8 mouse cellular contexts compared by ENCODE assay signal in genomic region chr16:90629976-90630375, GRCm38 (mm10).
DNase-seq lines count a peak whose midpoint lies in the region; ATAC-seq lines count a peak whose summit lies in the region.

No protein-coding gene starts in this region.

- H3K27me3 ChIP-seq in kidney, embryonic 15.5 days = no peaks in the 10 kb centered on the region
- H3K27me3 ChIP-seq in embryonic facial prominence, embryonic 12.5 days = no peaks in the 10 kb centered on the region
- no peaks in the 10 kb centered on the region for H3K27me3 ChIP-seq in limb, embryonic 13.5 days

- no peak; the same call in none of the 2 replicates for ATAC-seq in kidney, embryonic 15.5 days (replicated peaks; ENCODE audit: low FRiP score)
- ATAC-seq in embryonic facial prominence, embryonic 12.5 days (ENCODE audit: insufficient number of reproducible peaks, insufficient read depth, low FRiP score, low TSS enrichment) = 0 out of 2 replicates have a peak, but pooled peaks have one; percentile 7
- no peak for ATAC-seq in limb, embryonic 13.5 days (ENCODE audit: low FRiP score, low read depth)
- ATAC-seq in granulocyte monocyte progenitor cell, adult 5-6 weeks (replicated peaks; ENCODE audit: poor library complexity, severe bottlenecking) = no peak
- no peak for ATAC-seq in monocyte, adult 5-6 weeks (replicated peaks; ENCODE audit: insufficient number of reproducible peaks, low FRiP score, low TSS enrichment, poor library complexity, severe bottlenecking)

- no peaks in the 10 kb centered on the region for H3K9me3 ChIP-seq in kidney, embryonic 15.5 days (replicated peaks)
- H3K9me3 ChIP-seq in embryonic facial prominence, embryonic 12.5 days = no peaks in the 10 kb centered on the region
- H3K9me3 ChIP-seq in limb, embryonic 13.5 days = 0 out of 2 replicates have a peak, but pooled peaks cover 6% of the 10 kb centered on the region

- no peak for DNase-seq in kidney, adult 18-20 months
- DNase-seq in cerebellum, adult 11-12 months = peak; percentile 54
- no peak for DNase-seq in right cerebral cortex, postnatal 10 days (ENCODE audit: low spot score in 2 of 2)

- no peak overlapping the region for H3K4me3 ChIP-seq in kidney, embryonic 15.5 days (replicated peaks)
- no peak overlapping the region for H3K4me3 ChIP-seq in embryonic facial prominence, embryonic 12.5 days
- H3K4me3 ChIP-seq in limb, embryonic 13.5 days = no peak overlapping the region

- H3K9ac ChIP-seq in kidney, embryonic 15.5 days = no peak overlapping the region
- no peak overlapping the region for H3K9ac ChIP-seq in embryonic facial prominence, embryonic 12.5 days
- peak overlapping the region; percentile 39 for H3K9ac ChIP-seq in limb, embryonic 13.5 days

- whole genome bisulfite sequencing in kidney, embryonic 15.5 days = 33% methylated on average over 6 of the region's 6 CpGs
- 11% methylated on average over 6 of the region's 6 CpGs for whole genome bisulfite sequencing in embryonic facial prominence, embryonic 12.5 days
- WGBS in limb, embryonic 13.5 days = 22% methylated on average over 6 of the region's 6 CpGs

- H3K27ac ChIP-seq in kidney, embryonic 15.5 days = peak overlapping the region; percentile 92
- H3K27ac ChIP-seq in embryonic facial prominence, embryonic 12.5 days = peak overlapping the region; percentile 97
- peak overlapping the region; percentile 95 for H3K27ac ChIP-seq in limb, embryonic 13.5 days

- H3K4me1 ChIP-seq in kidney, embryonic 15.5 days = peaks cover 38% of the 10 kb centered on the region
- H3K4me1 ChIP-seq in embryonic facial prominence, embryonic 12.5 days = peaks cover 35% of the 10 kb centered on the region
- H3K4me1 ChIP-seq in limb, embryonic 13.5 days = peaks cover 47% of the 10 kb centered on the region

- H3K36me3 ChIP-seq in kidney, embryonic 15.5 days = no peaks in the 10 kb centered on the region
- H3K36me3 ChIP-seq in embryonic facial prominence, embryonic 12.5 days = no peaks in the 10 kb centered on the region
- no peaks in the 10 kb centered on the region for H3K36me3 ChIP-seq in limb, embryonic 13.5 days

- H3K4me2 ChIP-seq in kidney, embryonic 15.5 days = no peak overlapping the region
- peak overlapping the region; percentile 26; the same call in 1 of the 2 replicates for H3K4me2 ChIP-seq in embryonic facial prominence, embryonic 12.5 days (replicated peaks)
- H3K4me2 ChIP-seq in limb, embryonic 13.5 days (replicated peaks) = peak overlapping the region; percentile 44
